Mouse (Mus musculus) erythroblast, embryonic 14.5 days (primary cell): ENCODE measurements around the gene Pip4k2b.

ENCODE experiments used
- GATA1 ChIP-seq: IDR thresholded peaks from 2 replicates; pipeline ENCODE4 v1.6.1; 2012; ENCODE audit warnings: low read length, inconsistent platforms, mixed read lengths
- TAL1 ChIP-seq: IDR thresholded peaks from 3 replicates; pipeline ENCODE4 v1.6.1; 2012; ENCODE audit warnings: low read length, inconsistent platforms, mixed read lengths

DNA sequence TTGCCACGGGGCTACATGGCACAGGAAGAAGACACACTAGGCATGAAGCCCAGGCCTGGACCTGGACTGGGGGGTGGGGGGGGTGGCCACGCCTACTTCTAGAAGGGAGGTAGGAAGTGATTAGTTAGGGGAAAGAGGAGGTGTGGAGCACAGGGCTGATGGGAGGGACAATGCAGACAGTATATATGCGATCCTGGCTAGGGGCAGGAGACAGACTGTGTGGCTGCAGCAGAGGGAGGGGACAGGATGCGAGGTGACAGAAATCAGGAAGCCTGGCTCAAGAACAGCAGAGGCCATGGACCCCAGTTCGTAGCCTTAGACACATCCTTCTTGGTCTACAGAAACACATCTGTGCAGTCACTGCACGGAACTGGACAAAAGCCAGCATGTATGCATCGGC is 20.8 kb downstream of the Pip4k2b start:
- TF ChIP-seq TAL1: no peak
- TF ChIP-seq GATA1: no peak
